Mouse (Mus musculus): Measurements from ENCODE around the gene Slc8a1. TPM values are rescaled to one million over a fixed set of nuclear protein-coding genes. Genes with fewer than 3 reads are reported as not detected.
A peak's percentile ranks its signal among the peaks of the same experiment; 100 is the strongest.

The Slc8a1 gene
- polyA plus RNA-seq, 1 experiment = 1.4 TPM

DNA sequence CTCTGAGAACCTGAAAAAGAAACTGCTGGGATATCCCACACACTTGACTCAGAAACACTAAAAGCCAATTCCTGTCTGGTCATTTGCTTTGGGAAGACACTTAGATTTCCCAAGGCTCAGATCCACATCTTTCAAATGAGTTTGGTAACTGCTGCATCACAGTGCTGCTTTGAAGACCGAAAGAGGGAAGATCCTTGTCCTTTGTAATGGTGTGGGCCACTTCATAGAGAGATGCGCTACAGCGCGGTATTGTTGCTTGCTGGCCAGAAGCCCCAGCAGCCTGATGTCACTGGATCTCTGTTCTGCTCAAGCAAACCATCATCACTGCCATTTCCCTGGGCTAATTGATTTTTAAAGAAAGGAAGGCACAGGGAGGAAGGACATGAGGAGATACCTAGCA, 325.4 kb downstream of the Slc8a1 start:
- no peak overlapping the region for H3K27ac ChIP-seq (replicated peaks; ENCODE audit: low read depth, low read length)
- no peaks in the 10 kb centered on the region for H3K4me1 ChIP-seq (ENCODE audit: control insufficient read depth, insufficient read depth, insufficient read length, low read length)
- H3K4me3 ChIP-seq (ENCODE audit: insufficient read depth, low read depth, low read length) = no peak overlapping the region

DNA sequence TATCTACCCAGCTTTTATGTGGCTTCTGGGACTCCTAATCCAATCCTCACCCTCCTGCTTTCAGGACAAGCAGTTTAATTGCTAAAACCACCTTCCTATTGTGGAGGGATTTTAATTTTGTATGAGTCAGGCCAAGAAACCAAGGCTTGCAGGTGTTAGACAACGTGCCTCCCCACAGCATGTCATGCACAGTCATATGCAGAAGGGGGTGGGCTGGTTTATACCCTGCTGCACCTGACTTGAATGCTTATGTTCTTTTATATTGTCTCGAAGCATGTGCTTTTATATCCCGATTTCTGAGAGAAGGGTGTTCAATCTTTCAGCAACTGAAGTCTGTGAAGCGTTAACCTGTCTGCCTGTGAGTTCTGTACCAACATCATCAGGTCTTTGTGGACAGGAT, 334.0 kb downstream of the Slc8a1 start:
- Histone ChIP-seq H3K4me3 (ENCODE audit: insufficient read depth, low read depth, low read length) (no peak overlapping the region), H3K27ac (replicated peaks; ENCODE audit: low read depth, low read length) (no peak overlapping the region), H3K4me1 (ENCODE audit: control insufficient read depth, insufficient read depth, insufficient read length, low read length) (no peaks in the 10 kb centered on the region)

DNA sequence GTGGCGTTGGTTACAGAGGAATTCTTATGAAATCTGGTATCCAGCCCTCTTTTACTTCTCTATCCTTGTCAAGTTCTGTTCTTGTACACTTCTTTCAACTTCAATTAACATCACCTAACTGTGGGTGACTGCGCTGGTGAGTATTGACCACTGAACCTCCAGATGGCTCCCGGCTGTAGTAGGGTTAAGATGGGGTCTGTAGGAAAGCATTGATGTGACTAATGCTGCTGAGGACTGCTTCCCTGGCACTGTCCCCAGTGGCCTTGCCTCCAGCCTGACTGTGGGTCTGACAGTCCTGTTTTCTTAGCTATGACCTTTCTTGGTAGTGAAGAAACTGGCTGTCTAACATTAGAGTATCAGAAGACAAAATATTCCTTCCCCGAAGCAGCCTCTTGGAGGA, 335.1 kb downstream of the Slc8a1 start:
- no peak overlapping the region for H3K4me3 ChIP-seq (ENCODE audit: insufficient read depth, low read depth, low read length)
- H3K27ac ChIP-seq (replicated peaks; ENCODE audit: low read depth, low read length) = no peak overlapping the region
- H3K4me1 ChIP-seq (ENCODE audit: control insufficient read depth, insufficient read depth, insufficient read length, low read length) = no peaks in the 10 kb centered on the region

DNA sequence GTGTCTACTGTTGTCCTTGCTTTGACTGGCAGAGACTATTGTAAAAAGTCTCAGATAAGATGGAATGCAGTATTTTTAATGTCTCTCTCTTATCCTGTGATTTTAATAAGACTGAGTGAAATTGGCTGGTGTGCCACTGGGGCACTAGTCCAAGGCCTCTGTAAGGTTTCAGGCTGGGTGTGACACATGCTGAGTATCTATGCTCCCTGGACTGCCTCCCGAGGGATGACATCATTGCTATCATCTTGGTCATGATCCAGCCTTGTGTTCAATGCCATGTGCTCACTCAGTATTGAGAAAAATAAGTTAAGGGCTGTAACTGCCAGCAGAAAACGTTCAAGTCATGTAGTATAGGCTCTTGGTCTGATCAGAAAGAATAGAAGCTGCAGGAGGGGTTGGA, 335.5 kb downstream of the Slc8a1 start:
- Histone ChIP-seq H3K27ac (replicated peaks; ENCODE audit: low read depth, low read length) (no peak overlapping the region), H3K4me3 (ENCODE audit: insufficient read depth, low read depth, low read length) (no peak overlapping the region), H3K4me1 (ENCODE audit: control insufficient read depth, insufficient read depth, insufficient read length, low read length) (no peaks in the 10 kb centered on the region)

DNA sequence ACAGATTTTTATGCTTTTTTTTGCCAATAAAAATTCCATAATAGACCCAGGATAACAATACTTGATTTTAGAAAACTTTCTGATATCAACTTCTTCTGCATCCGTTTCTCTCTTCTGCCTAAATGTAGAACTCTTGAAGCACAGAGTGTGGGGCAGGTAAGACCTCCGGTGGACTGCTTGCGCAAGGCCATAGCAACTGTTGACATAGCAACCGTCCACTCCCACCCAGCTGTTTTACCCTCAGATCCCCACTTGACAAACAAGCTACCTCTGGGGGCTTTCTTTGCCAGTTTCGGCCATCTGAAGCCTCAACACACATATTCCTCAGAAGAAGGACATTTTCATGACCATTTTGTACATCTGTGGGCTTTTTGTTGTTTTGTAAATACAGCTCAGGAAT, 337.8 kb downstream of the Slc8a1 start:
- no peaks in the 10 kb centered on the region for H3K4me1 ChIP-seq (ENCODE audit: control insufficient read depth, insufficient read depth, insufficient read length, low read length)
- no peak overlapping the region for H3K4me3 ChIP-seq (ENCODE audit: insufficient read depth, low read depth, low read length)
- H3K27ac ChIP-seq (replicated peaks; ENCODE audit: low read depth, low read length) = no peak overlapping the region

DNA sequence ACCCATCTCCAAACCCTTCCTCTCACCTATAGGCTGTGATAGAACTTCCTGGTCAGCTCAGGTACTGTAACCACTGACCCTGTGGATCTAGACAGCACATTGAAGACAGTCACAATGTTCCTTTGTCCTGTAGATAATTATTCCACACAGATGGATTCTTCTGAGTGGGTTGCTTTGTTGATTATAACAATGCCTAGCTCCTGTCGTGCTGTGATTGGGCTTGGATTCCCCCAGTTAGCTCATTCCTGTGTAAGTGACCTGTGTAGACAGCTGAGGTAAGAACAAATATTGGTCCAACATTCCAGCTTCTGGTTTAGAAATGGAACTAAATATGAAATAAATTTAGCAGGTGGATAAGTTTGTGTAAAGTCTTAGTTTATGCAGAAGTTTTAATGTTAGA, 340.7 kb downstream of the Slc8a1 start:
- H3K27ac ChIP-seq (replicated peaks; ENCODE audit: low read depth, low read length) = no peak overlapping the region
- no peak overlapping the region for H3K4me3 ChIP-seq (ENCODE audit: insufficient read depth, low read depth, low read length)
- H3K4me1 ChIP-seq (ENCODE audit: control insufficient read depth, insufficient read depth, insufficient read length, low read length) = no peaks in the 10 kb centered on the region

DNA sequence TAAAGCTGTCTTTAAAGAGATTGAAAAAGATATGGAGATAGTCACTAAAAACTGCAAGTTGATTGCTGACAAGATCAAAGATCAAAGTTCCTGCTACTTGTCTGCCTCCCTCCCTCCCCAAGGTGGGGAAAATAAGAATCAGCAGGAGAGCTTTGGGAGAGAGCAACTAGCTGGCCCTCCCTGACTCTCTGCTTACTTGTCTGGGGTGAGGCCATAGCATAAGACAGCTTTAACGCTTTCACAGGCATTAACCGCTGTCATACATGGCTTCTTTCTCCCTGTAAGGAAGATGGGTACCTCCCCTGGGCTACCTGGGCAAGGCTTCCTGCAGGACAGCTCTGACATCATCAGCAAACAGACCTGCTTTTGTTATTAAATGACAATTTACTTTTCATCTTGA, 344.1 kb downstream of the Slc8a1 start:
- Histone ChIP-seq H3K27ac (replicated peaks; ENCODE audit: low read depth, low read length) (no peak overlapping the region), H3K4me1 (ENCODE audit: control insufficient read depth, insufficient read depth, insufficient read length, low read length) (no peaks in the 10 kb centered on the region), H3K4me3 (ENCODE audit: insufficient read depth, low read depth, low read length) (no peak overlapping the region)

DNA sequence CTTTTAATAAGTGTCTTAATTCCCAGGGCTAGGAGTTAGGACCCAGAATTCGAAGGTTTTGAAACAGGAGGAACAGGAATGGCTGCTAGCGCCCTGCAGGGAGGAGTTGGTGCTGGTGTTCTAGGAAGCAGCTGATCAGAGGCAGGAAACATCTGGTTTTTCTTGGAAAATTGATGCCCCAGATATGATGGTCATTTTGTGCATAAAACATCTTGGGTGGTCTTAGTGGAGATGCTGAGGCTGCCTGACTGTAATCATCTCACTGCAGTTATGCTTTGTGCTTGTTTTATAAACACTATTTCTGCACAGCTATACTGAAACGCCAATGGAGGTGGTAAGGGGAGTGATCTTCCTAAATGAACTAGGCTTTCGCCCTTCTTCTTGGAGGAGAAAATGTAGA, 345.1 kb downstream of the Slc8a1 start:
- Histone ChIP-seq H3K4me1 (ENCODE audit: control insufficient read depth, insufficient read depth, insufficient read length, low read length) (peaks cover 3% of the 10 kb centered on the region; the same call in 1 of the 2 replicates), H3K27ac (replicated peaks; ENCODE audit: low read depth, low read length) (no peak overlapping the region), H3K4me3 (ENCODE audit: insufficient read depth, low read depth, low read length) (no peak overlapping the region)

DNA sequence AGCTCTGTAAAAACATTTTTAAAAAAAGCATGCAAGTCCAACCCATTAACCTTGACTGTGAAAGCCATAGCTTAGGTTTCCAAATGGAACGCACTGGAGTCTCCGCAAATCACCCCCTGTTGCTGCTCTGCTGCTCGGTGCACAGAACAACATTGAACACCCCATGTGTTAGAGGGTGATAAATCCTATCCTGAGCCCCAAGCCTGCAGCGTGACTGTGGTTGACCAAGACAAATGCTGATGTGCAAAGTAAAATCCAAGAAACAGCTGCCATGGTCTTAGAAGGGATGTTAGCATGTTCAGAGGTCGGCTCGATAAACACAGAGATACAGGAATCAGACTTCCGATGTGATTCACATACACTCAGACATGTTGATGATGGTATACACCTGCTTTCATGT, 346.7 kb downstream of the Slc8a1 start:
- Histone ChIP-seq H3K27ac (replicated peaks; ENCODE audit: low read depth, low read length) (no peak overlapping the region), H3K4me1 (ENCODE audit: control insufficient read depth, insufficient read depth, insufficient read length, low read length) (peaks cover 3% of the 10 kb centered on the region), H3K4me3 (ENCODE audit: insufficient read depth, low read depth, low read length) (no peak overlapping the region)

DNA sequence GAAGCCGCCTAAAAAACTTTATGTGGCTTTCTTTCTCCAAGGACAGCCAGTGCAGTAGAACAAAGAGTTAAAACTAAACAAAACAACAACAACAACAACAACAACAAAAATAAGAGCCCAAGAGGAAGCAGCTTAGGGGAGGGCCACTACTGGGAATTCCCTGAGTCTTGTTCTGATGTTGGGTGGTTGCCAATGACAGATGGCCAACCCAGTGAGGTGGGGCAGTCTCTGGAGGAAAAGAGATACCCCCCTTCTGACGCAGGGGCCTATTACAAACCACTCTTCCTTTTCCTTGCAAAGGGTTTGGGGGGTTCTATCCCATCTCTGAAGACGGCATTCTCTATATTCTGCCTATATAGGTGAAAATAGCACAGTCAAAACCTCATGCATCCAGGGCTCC, 347.4 kb downstream of the Slc8a1 start:
- Histone ChIP-seq H3K4me3 (ENCODE audit: insufficient read depth, low read depth, low read length) (no peak overlapping the region), H3K27ac (replicated peaks; ENCODE audit: low read depth, low read length) (no peak overlapping the region), H3K4me1 (ENCODE audit: control insufficient read depth, insufficient read depth, insufficient read length, low read length) (peaks cover 3% of the 10 kb centered on the region)

DNA sequence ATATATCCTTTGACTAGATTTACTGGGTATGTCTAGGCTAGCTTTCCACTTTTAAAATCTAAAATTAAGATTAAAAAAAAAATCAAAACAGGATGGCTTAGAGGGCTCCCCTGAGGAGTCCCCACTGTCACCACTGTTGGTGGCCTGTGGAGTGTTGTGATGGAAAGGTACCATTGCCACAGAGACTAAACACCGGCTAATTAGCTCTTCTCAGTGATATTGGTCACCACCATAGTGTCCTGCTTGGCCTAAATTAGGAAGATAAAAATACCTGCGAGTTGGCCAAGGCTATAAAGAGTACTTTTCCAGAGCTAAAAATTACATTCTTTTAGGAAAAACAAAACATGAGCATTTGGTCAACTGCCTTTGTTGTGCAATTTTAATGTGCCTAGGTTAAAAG, 352.1 kb downstream of the Slc8a1 start:
- no peak overlapping the region for H3K27ac ChIP-seq (replicated peaks; ENCODE audit: low read depth, low read length)
- H3K4me3 ChIP-seq (ENCODE audit: insufficient read depth, low read depth, low read length) = no peak overlapping the region
- peaks cover 3% of the 10 kb centered on the region for H3K4me1 ChIP-seq (ENCODE audit: control insufficient read depth, insufficient read depth, insufficient read length, low read length)

DNA sequence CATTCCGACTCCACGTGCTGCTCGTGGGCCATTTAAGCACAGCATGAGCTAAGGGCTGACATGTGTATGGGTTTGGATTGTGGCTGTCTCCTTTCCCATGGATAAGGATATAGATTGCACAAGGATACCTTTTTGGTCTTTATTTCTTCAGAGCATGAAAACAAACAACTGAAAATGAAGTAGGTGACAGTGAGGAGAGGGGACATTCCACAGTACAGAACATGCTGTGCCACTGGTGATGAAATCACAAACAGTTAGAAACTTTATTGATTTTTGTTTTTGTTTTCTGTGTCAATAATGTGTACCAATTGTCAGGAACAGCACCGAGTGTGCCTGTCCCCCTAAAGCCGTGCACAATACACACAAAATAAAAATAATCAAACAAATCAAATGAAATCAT, 352.7 kb downstream of the Slc8a1 start:
- peaks cover 3% of the 10 kb centered on the region for H3K4me1 ChIP-seq (ENCODE audit: control insufficient read depth, insufficient read depth, insufficient read length, low read length)
- no peak overlapping the region for H3K27ac ChIP-seq (replicated peaks; ENCODE audit: low read depth, low read length)
- H3K4me3 ChIP-seq (ENCODE audit: insufficient read depth, low read depth, low read length) = no peak overlapping the region

DNA sequence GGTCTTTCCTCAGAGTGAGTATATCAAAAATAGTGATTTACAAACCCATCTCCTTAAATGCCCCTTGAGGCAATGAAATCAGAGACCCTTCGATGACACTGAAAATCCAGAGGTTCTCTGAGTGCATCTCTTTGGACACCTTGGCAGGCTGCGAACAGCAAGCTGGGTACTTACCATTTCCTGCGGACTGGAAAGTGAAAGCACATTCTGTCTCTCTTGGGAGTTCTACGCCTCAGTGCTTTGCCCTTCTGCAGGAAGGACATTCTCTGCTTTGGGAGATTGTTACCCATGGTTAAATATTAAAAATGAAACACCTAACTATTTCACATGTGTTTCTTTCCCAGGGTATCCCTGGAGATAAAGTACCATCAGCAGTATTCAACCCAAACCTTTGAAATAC, 354.7 kb downstream of the Slc8a1 start:
- no peak overlapping the region for H3K27ac ChIP-seq (replicated peaks; ENCODE audit: low read depth, low read length)
- H3K4me3 ChIP-seq (ENCODE audit: insufficient read depth, low read depth, low read length) = no peak overlapping the region
- H3K4me1 ChIP-seq (ENCODE audit: control insufficient read depth, insufficient read depth, insufficient read length, low read length) = no peaks in the 10 kb centered on the region; the same call in 1 of the 2 replicates

DNA sequence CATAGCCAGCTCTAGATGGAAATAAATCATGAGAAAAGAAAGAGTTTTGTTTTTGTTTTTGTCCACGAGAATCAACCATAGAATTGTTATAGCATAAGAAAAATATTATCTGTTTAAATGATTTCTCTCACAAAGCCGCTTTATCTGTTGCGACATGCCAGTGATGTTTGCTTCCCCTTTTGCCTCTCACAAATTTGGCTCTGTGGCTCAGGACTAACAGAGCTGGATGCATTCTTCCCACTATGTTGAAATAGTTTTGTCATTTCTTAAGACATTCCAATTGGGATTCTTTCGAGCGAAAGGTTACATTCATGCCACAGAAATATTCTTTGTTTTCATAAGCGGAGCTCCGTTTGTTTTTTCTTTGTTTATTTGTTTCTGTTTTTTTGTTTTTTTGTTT, 359.7 kb downstream of the Slc8a1 start:
- no peak overlapping the region for H3K4me3 ChIP-seq (ENCODE audit: insufficient read depth, low read depth, low read length)
- no peaks in the 10 kb centered on the region for H3K4me1 ChIP-seq (ENCODE audit: control insufficient read depth, insufficient read depth, insufficient read length, low read length)
- H3K27ac ChIP-seq (replicated peaks; ENCODE audit: low read depth, low read length) = peak overlapping the region; percentile 43; the same call in 1 of the 2 replicates

DNA sequence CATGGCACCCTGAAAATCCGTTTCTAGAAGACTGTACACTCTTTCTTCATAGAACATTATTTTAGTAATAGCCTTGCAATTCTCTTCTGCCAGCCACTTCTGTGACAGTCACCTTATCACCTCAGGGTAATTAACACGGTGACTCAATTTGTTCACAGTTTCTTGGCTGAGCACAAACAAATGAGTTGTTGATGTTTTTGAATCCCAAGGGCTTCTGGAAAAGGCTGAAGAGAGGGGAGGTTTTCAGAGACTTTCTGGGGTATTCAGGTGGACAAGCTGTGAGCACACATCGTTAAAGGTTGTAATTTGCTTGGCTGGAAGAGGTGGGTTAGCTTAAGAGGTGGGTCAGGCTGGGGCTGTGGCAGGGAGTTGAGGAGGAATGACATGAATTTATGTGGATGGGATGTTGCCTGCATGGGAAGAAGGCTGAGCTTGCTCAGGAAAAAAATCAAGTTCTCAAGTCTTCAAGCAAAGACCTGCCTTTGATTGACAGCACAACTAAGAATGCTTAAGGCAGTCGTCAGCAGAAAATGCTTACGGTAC, 360.3 kb downstream of the Slc8a1 start:
- Histone ChIP-seq H3K27ac (replicated peaks; ENCODE audit: low read depth, low read length) (no peak overlapping the region; the same call in 1 of the 2 replicates), H3K4me3 (ENCODE audit: insufficient read depth, low read depth, low read length) (no peak overlapping the region), H3K4me1 (ENCODE audit: control insufficient read depth, insufficient read depth, insufficient read length, low read length) (no peaks in the 10 kb centered on the region)

DNA sequence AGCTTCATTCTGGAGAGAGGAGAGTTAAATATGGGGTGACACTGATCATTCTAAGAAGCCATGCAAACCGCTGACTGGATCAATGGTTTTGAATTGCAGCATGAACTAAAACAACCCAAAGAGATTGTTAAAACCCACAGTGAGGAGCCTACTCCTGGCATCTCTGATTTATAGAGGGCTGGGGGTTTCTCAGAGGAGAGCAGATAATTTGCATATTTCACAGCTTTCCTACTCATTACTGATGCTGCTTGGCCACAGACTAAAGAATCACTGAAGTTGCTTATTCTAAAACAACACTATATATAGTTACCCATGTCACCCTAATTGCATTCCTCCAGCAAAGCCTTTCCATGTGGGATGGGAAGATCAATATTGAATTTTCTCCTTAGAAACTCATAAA, 361.0 kb downstream of the Slc8a1 start:
- H3K27ac ChIP-seq (replicated peaks; ENCODE audit: low read depth, low read length) = no peak overlapping the region

DNA sequence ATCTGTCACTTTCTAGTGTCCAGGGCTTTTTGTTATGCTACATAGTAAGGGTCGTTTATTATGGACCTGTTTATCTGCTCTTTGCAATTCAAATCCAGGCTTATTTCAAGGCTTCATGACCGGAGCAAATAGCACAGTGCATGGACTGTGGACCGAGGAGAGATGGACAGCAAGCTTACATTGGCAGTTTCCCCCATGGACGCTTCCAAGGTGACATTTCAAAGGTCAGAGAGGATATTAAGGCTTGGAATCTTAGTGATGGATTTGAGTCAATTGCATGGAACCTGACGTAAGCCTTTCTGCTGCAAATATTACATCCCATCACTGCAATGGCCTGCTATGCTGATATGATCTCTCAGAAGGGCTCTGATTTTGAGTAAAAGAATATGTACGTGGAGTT, 362.3 kb downstream of the Slc8a1 start:
- no peak overlapping the region for H3K4me3 ChIP-seq (ENCODE audit: insufficient read depth, low read depth, low read length)
- H3K27ac ChIP-seq (replicated peaks; ENCODE audit: low read depth, low read length) = no peak overlapping the region
- no peaks in the 10 kb centered on the region for H3K4me1 ChIP-seq (ENCODE audit: control insufficient read depth, insufficient read depth, insufficient read length, low read length)

More for the DNA sequence above, 361.0 kb downstream of the Slc8a1 start:
- Histone ChIP-seq H3K4me1 (ENCODE audit: control insufficient read depth, insufficient read depth, insufficient read length, low read length) (no peaks in the 10 kb centered on the region), H3K4me3 (ENCODE audit: insufficient read depth, low read depth, low read length) (no peak overlapping the region)
